Mouse (Mus musculus) kidney, adult 2 months (tissue): ENCODE measurements at regions not wholly inside any gene's neighbourhood (a gene's known extent, or its start where the extent isn't known, plus 50 kb on each side); places are given as distances from the start of the nearest gene placed in this dataset.

ENCODE experiments used
- CTCF ChIP-seq: fragments of 200-500 bp; conservative IDR thresholded peaks from 2 replicates; pipeline ENCODE4 v1.5.1; 2011; ENCODE audit warnings: low read depth, mild to moderate bottlenecking, control low read depth, low read length, moderate library complexity, mixed read lengths; ENCODE audit not compliant: insufficient read depth, insufficient read length
- POLR2A ChIP-seq: fragments of 200-500 bp; IDR thresholded peaks from one replicate; pipeline ENCODE4 v1.6.1; 2011; ENCODE audit warnings: low read depth, low read length, control low read depth

DNA sequence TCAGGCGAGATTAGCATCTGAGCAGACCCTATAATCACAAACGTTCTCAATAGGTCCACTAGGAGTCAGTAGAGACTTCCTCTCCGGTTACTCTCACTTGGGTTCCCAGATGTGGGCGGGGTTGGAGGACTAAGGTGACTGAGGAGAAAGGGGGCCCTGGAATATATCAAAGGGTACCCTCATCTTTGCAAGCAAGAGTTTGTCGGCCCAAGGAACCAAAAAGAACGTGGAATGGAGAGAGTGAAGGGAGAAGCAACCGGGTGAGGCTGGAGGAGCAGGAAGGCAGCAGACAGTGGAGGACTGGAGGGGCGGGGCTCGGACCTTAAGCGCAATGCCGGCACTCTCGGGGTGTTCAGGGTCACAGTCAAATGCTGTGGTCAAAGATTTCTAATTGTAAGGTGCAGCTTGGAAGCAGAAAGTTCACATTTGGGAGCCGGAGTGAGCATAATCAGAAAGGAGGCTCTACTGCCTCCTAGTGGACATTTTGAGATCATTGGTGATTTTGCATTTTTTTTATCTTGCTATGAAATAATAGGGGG is 68.3 kb upstream of the Smox start:
- TF ChIP-seq CTCF = peak; percentile 65
- TF ChIP-seq POLR2A = no peak
